Mouse (Mus musculus) testis, adult 2 months (tissue): Measurements from ENCODE around the gene Pgap3.
"Not testable (repeated sequence)": the region's sequence is repeated elsewhere in the genome, so short reads cannot be mapped to it uniquely, and the experiment has no call there.

Source experiments
- CTCF ChIP-seq: fragments of 200-500 bp; IDR thresholded peaks from 2 replicates; pipeline ENCODE4 v1.5.1; 2012; ENCODE audit warnings: low read depth, mild to moderate bottlenecking, inconsistent platforms, low read length, moderate library complexity; ENCODE audit not compliant: control insufficient read depth, insufficient read depth, insufficient replicate concordance
- POLR2A ChIP-seq: fragments of 200-500 bp; IDR thresholded peaks from 2 replicates; pipeline ENCODE4 v1.6.1; 2012; ENCODE audit warnings: low read depth, mild to moderate bottlenecking, inconsistent platforms, low read length, moderate library complexity; ENCODE audit not compliant: control insufficient read depth

- not testable (repeated sequence) for TF ChIP-seq POLR2A, CTCF
Measured at GRCm38 (mm10) chr11:98382405-98382804, 17.9 kb downstream of the Pgap3 start.
